Mouse (Mus musculus) spleen, embryonic (tissue): ENCODE data around the gene Dcps.

ENCODE experiments used
- CTCF ChIA-PET: fragments of 350-600 bp; sonication (Branson Sonifier 250); formaldehyde crosslinking; loops from one replicate; lab custom pipeline; 2022; lab: Charles Lee

Dcps gene

GRCm38 (mm10) chr9:35175251-35176123 lies at the start of gene Dcps:
Gene Dcps (minus strand): TSS chr9:35176061.
- CTCF ChIA-PET, result no interaction called here

- CTCF ChIA-PET, result no interaction called here
Observed at GRCm38 (mm10) chr9:35223466-35223865, 47.6 kb upstream of the Dcps start.

GRCm38 (mm10) chr9:35217963-35218362 lies 42.1 kb upstream of the Dcps start:
- CTCF ChIA-PET, result no interaction called here

GRCm38 (mm10) chr9:35211573-35212511 lies 36.0 kb upstream of the Dcps start:
- CTCF ChIA-PET, result interaction anchor here (0.9 kb wide), 1 partner anchor 38 kb away, joined by 5 read pairs; no protein-coding TSS in a partner anchor

GRCm38 (mm10) chr9:35210542-35211474 lies 34.9 kb upstream of the Dcps start, which contains the start of gene Foxred1:
Gene Foxred1 (minus strand): TSS chr9:35211055.
- CTCF ChIA-PET, result no interaction called here

- CTCF ChIA-PET, result no interaction called here
Observed at GRCm38 (mm10) chr9:35204421-35204820, 28.6 kb upstream of the Dcps start.

- CTCF ChIA-PET, result no interaction called here
Observed at GRCm38 (mm10) chr9:35203536-35203935, 27.7 kb upstream of the Dcps start.

GRCm38 (mm10) chr9:35200529-35201060 lies 24.7 kb upstream of the Dcps start:
- CTCF ChIA-PET, result no interaction called here

- CTCF ChIA-PET, result interaction anchor here (0.6 kb wide), 1 partner anchor 29 kb away, joined by 4 read pairs; no protein-coding TSS in a partner anchor
Observed at GRCm38 (mm10) chr9:35199772-35200471, 24.1 kb upstream of the Dcps start, which contains the start of the genes Srpr and Tirap. Gene Srpr (plus strand): TSS chr9:35200175. Gene Tirap (minus strand): TSS chr9:35200291.

- CTCF ChIA-PET, result interaction anchor here (0.6 kb wide), 1 partner anchor 29 kb away, joined by 4 read pairs; no protein-coding TSS in a partner anchor
Observed at GRCm38 (mm10) chr9:35198945-35199771, 23.3 kb upstream of the Dcps start.

- CTCF ChIA-PET, result no interaction called here
Observed at GRCm38 (mm10) chr9:35198351-35198750, 22.5 kb upstream of the Dcps start.

GRCm38 (mm10) chr9:35197625-35198024 lies 21.8 kb upstream of the Dcps start:
- CTCF ChIA-PET, result interaction anchor here (0.8 kb wide), 1 partner anchor 9 kb away, joined by 6 read pairs; no protein-coding TSS in a partner anchor

- CTCF ChIA-PET, result no interaction called here
Observed at GRCm38 (mm10) chr9:35194048-35194447, 18.2 kb upstream of the Dcps start.

- CTCF ChIA-PET, result interaction anchor here (0.8 kb wide), 1 partner anchor 24 kb away, joined by 3 read pairs; no protein-coding TSS in a partner anchor
Observed at GRCm38 (mm10) chr9:35192983-35193542, 17.2 kb upstream of the Dcps start.

GRCm38 (mm10) chr9:35188700-35189099 lies 12.8 kb upstream of the Dcps start:
- CTCF ChIA-PET, result interaction anchor here (0.5 kb wide), 1 partner anchor 9 kb away, joined by 6 read pairs; no protein-coding TSS in a partner anchor

GRCm38 (mm10) chr9:35187351-35187903 lies 11.6 kb upstream of the Dcps start:
- CTCF ChIA-PET, result no interaction called here

- CTCF ChIA-PET, result no interaction called here
Observed at GRCm38 (mm10) chr9:35186430-35186829, 10.6 kb upstream of the Dcps start.

GRCm38 (mm10) chr9:35183359-35183758 lies 7.5 kb upstream of the Dcps start:
- CTCF ChIA-PET, result no interaction called here
